Mouse (Mus musculus) C2C12 (cell line): ENCODE data around the gene Sorbs1. TPM values are rescaled to one million over a fixed set of nuclear protein-coding genes. Genes with fewer than 3 reads are reported as not detected.
A peak's percentile ranks its signal among the peaks of the same experiment; 100 is the strongest.

Source experiments
- H3K27me3 ChIP-seq: one replicate; pipeline ENCODE4 v1.6.1; 2011; ENCODE audit not compliant: control insufficient read depth, insufficient read depth, insufficient read length
- H3K36me3 ChIP-seq: one replicate; pipeline ENCODE4 v1.6.1; 2011; ENCODE audit not compliant: control insufficient read depth, insufficient read depth
- H3K4me3 ChIP-seq: one replicate; pipeline ENCODE4 v1.5.1; 2011; ENCODE audit warnings: mild to moderate bottlenecking, control low read depth; ENCODE audit not compliant: poor library complexity, insufficient read depth, severe bottlenecking
- H3K79me2 ChIP-seq: one replicate; pipeline ENCODE4 v1.6.1; 2011; ENCODE audit not compliant: control insufficient read depth, insufficient read depth
- H3K79me3 ChIP-seq: one replicate; pipeline ENCODE4 v1.6.1; 2011; ENCODE audit warnings: low read depth, control low read depth
- H3ac ChIP-seq: one replicate; pipeline ENCODE3; 2011; ENCODE audit warnings: low read depth; ENCODE audit not compliant: control insufficient read depth, insufficient read length
- CEBPB ChIP-seq: IDR thresholded peaks from one replicate; pipeline ENCODE4 v1.6.1; 2011; ENCODE audit warnings: low read depth, mild to moderate bottlenecking, control low read depth, moderate library complexity
- CTCF ChIP-seq: IDR thresholded peaks from one replicate; pipeline ENCODE4 v1.5.1; 2011; ENCODE audit not compliant: control insufficient read depth, insufficient read depth, insufficient read length
- FOSL1 ChIP-seq: IDR thresholded peaks from one replicate; pipeline ENCODE4 v1.8.0; 2011; ENCODE audit warnings: mild to moderate bottlenecking, low read length; ENCODE audit not compliant: poor library complexity, insufficient read depth, severe bottlenecking
- MAX ChIP-seq: IDR thresholded peaks from one replicate; pipeline ENCODE4 v1.6.1; 2011; ENCODE audit warnings: mild to moderate bottlenecking, control low read depth
- MYOD1 ChIP-seq: IDR thresholded peaks from one replicate; pipeline ENCODE4 v1.6.1; 2011; ENCODE audit warnings: low read depth; ENCODE audit not compliant: control insufficient read depth, insufficient read length
- MYOG ChIP-seq: IDR thresholded peaks from one replicate; pipeline ENCODE4 v1.6.1; 2011; ENCODE audit not compliant: control insufficient read depth, insufficient read length; ENCODE audit errors: extremely low read depth
- USF1 ChIP-seq: IDR thresholded peaks from one replicate; pipeline ENCODE4 v1.6.1; 2011; ENCODE audit warnings: low read depth, mild to moderate bottlenecking, control low read depth, moderate library complexity
- polyA plus RNA-seq: library from polyadenylated mRNA; unstranded; fragments of >200 nt; fragmentation: generic; extraction: Trizol; gene quantifications from one replicate; pipeline ENCODE4 v1.2.1, GENCODE M21; 2012; ENCODE audit warnings: missing spikeins

Sorbs1 gene
- polyA plus RNA-seq, 1 experiment = 9.0 TPM

DNA sequence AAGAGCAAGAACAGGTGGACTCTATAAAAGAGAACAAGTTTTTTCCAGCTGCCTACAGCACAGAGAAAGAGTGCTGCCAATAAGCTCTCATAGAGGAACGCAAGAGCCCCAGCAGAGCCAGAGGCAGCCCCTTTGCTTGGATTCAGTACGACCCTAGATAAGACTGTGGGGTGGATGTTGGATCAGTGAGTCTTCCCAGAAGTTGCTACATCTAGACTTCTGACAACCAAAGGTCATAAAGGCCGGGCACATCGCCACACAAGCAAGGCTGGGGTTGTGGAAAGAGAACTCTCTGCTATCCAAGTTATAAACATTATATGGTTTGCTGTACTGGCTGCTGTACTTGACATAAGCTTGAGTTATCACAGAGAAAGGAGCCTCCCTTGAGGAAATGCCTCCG, 6.8 kb upstream of the Sorbs1 start:
- Histone ChIP-seq H3K27me3 (no peaks in the 10 kb centered on the region), H3ac (no peak overlapping the region), H3K79me2 (no peaks in the 10 kb centered on the region), H3K79me3 (no peaks in the 10 kb centered on the region), H3K36me3 (no peaks in the 10 kb centered on the region), H3K4me3 (no peak overlapping the region)
- TF ChIP-seq CTCF (no peak), MYOD1 (no peak), CEBPB (no peak), USF1 (no peak), MYOG (no peak), MAX (no peak), FOSL1 (no peak)

- no peak overlapping the region for H3ac ChIP-seq
Observed at GRCm38 (mm10) chr19:40518706-40519105, 5.1 kb upstream of the Sorbs1 start.

GRCm38 (mm10) chr19:40515596-40515995, 2.0 kb upstream of the Sorbs1 start:
- no peaks in the 10 kb centered on the region for H3K36me3 ChIP-seq
- TF ChIP-seq FOSL1 (no peak), CEBPB (no peak), USF1 (no peak), MAX (no peak), MYOD1 (no peak)
- H3K27me3 ChIP-seq = no peaks in the 10 kb centered on the region
- no peaks in the 10 kb centered on the region for H3K79me3 ChIP-seq
- no peak overlapping the region for H3ac ChIP-seq
- no peak overlapping the region for H3K4me3 ChIP-seq
- no peaks in the 10 kb centered on the region for H3K79me2 ChIP-seq

More at GRCm38 (mm10) chr19:40518706-40519105, 5.1 kb upstream of the Sorbs1 start:
- Histone ChIP-seq H3K27me3 (no peaks in the 10 kb centered on the region), H3K79me3 (no peaks in the 10 kb centered on the region), H3K4me3 (no peak overlapping the region), H3K36me3 (no peaks in the 10 kb centered on the region), H3K79me2 (no peaks in the 10 kb centered on the region)
- no peak for TF ChIP-seq MYOG

DNA sequence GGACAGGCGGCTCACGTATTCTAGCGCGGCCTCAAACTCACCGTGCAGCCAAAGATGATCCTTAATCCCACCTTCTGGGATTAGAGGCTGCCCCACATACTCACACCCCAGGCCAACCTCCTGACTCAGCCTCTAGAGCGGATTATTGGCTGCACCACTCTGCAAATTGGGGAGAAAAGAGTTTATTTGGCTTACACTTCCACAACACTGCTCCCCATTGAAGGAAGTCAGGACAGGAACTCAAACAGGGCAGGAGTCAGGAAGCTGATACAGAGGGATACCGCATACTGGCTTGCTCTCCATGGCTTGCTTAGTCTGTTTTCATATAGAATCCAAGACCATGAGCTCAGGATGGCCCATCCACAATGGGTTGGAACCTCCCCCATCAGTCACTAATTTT, 797 bp upstream of the Sorbs1 start:
- H3K4me3 ChIP-seq = no peak overlapping the region
- H3K27me3 ChIP-seq = no peaks in the 10 kb centered on the region
- H3K79me2 ChIP-seq = no peaks in the 10 kb centered on the region
- TF ChIP-seq USF1 = no peak
- no peak for TF ChIP-seq MYOD1
- no peak for TF ChIP-seq MYOG
- TF ChIP-seq CEBPB = no peak
- no peak for TF ChIP-seq FOSL1
- TF ChIP-seq CTCF = no peak
- TF ChIP-seq MAX = no peak
- no peaks in the 10 kb centered on the region for H3K36me3 ChIP-seq
- no peak overlapping the region for H3ac ChIP-seq
- H3K79me3 ChIP-seq = no peaks in the 10 kb centered on the region

- no peaks in the 10 kb centered on the region for H3K36me3 ChIP-seq
Observed at GRCm38 (mm10) chr19:40512500-40513421, 818 bp downstream of the Sorbs1 start.

More at GRCm38 (mm10) chr19:40512500-40513421, 818 bp downstream of the Sorbs1 start:
- no peaks in the 10 kb centered on the region for H3K79me2 ChIP-seq
- TF ChIP-seq MYOG (no peak), MYOD1 (no peak), MAX (no peak), USF1 (no peak), FOSL1 (no peak), CEBPB (no peak), CTCF (no peak)
- H3K27me3 ChIP-seq = no peaks in the 10 kb centered on the region
- peak overlapping the region; percentile 52 for H3ac ChIP-seq
- H3K79me3 ChIP-seq = no peaks in the 10 kb centered on the region
- peak overlapping the region; percentile 48 for H3K4me3 ChIP-seq
